Mouse (Mus musculus) limb, embryonic 15.5 days (tissue): ENCODE measurements at regions not wholly inside any gene's neighbourhood (a gene's known extent, or its start where the extent isn't known, plus 50 kb on each side); places are given as distances from the start of the nearest gene placed in this dataset.
"Not testable (repeated sequence)": the region's sequence is repeated elsewhere in the genome, so short reads cannot be mapped to it uniquely, and the experiment has no call there.

Experiments
- ATAC-seq: fragments of 200-750 bp; cut with Nextera tagmentation; 2 replicates; pipeline ENCODE4 v1.8.0; 2017; ENCODE audit warnings: low read depth, moderate TSS enrichment; ENCODE audit not compliant: insufficient number of reproducible peaks, low FRiP score, low TSS enrichment
- H3K27ac ChIP-seq: fragments of 300-500 bp; sonication (generic); 2 replicates; pipeline ENCODE4 v1.5.1; 2015; ENCODE audit warnings: moderate library complexity, mild to moderate bottlenecking, inconsistent platforms
- H3K27me3 ChIP-seq: fragments of 300-500 bp; sonication (generic); 2 replicates; pipeline ENCODE4 v1.6.1; 2015; ENCODE audit warnings: inconsistent platforms
- H3K36me3 ChIP-seq: fragments of 300-500 bp; sonication (generic); 2 replicates; pipeline ENCODE4 v1.6.1; 2015; ENCODE audit warnings: inconsistent platforms
- H3K4me1 ChIP-seq: fragments of 300-500 bp; sonication (generic); 2 replicates; pipeline ENCODE4 v1.6.1; 2015; ENCODE audit warnings: inconsistent platforms
- H3K4me2 ChIP-seq: fragments of 300-500 bp; sonication (generic); 2 replicates; pipeline ENCODE4 v1.6.1; 2015; ENCODE audit warnings: mild to moderate bottlenecking, inconsistent platforms
- H3K4me3 ChIP-seq: fragments of 300-500 bp; sonication (generic); 2 replicates; pipeline ENCODE4 v1.5.1; 2015; ENCODE audit warnings: mild to moderate bottlenecking, inconsistent platforms
- H3K9ac ChIP-seq: fragments of 300-500 bp; sonication (generic); 2 replicates; pipeline ENCODE4 v1.6.1; 2015; ENCODE audit warnings: inconsistent platforms
- H3K9me3 ChIP-seq: fragments of 300-500 bp; sonication (generic); 2 replicates; pipeline ENCODE4 v1.6.1; 2016; ENCODE audit warnings: inconsistent platforms
- whole genome bisulfite sequencing: fragments of 180-500 bp; shearing (Covaris S2); methylation state at CpG from one replicate; pipeline ENCODE4 v1.1.7; 2015; 5-methylcytosine and 5-hydroxymethylcytosine counted together

DNA sequence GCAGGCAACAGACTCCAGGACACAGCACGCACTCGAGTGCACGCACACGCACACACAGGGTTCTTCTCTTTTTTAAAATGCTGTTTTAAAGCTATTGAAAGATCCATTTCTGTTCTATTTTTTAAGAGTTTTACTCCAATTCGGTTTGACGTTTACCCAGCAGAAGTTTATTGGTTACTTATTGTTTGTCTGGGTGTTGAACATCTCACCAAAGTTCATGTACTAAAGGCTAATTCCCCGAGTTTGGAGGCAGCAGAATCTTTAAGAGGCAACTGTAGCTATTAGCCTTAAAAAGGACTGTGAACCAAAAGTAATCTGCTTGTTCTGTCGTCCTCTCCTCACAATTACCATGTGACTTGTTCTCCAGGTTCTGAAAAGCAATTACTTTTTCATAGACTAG, 263.0 kb upstream of the Nfia start:
- no peak overlapping the region for H3K9ac ChIP-seq
- no peaks in the 10 kb centered on the region for H3K36me3 ChIP-seq
- H3K4me1 ChIP-seq = no peaks in the 10 kb centered on the region
- no peak overlapping the region for H3K4me3 ChIP-seq
- 81% methylated on average over 8 of the region's 8 CpGs for WGBS
- H3K9me3 ChIP-seq = no peaks in the 10 kb centered on the region
- no peak overlapping the region for H3K4me2 ChIP-seq
- no peaks in the 10 kb centered on the region for H3K27me3 ChIP-seq
- no peak overlapping the region for H3K27ac ChIP-seq
- ATAC-seq = no peak

GRCm38 (mm10) chr4:97505734-97506133, 266.8 kb upstream of the Nfia start:
- no peak overlapping the region for H3K9ac ChIP-seq
- WGBS = 59% methylated on average over 1 of the region's 1 CpGs
- H3K4me3 ChIP-seq = no peak overlapping the region
- no peak overlapping the region for H3K27ac ChIP-seq
- no peak overlapping the region for H3K4me2 ChIP-seq
- H3K27me3 ChIP-seq = no peaks in the 10 kb centered on the region
- no peak for ATAC-seq
- H3K36me3 ChIP-seq = no peaks in the 10 kb centered on the region
- H3K4me1 ChIP-seq = no peaks in the 10 kb centered on the region
- no peaks in the 10 kb centered on the region for H3K9me3 ChIP-seq

- WGBS = 87% methylated on average over 2 of the region's 2 CpGs
- Histone ChIP-seq H3K4me1 (no peaks in the 10 kb centered on the region; the same call in 1 of the 2 replicates), H3K4me3 (no peak overlapping the region), H3K36me3 (no peaks in the 10 kb centered on the region), H3K9me3 (no peaks in the 10 kb centered on the region), H3K27ac (no peak overlapping the region), H3K4me2 (no peak overlapping the region), H3K9ac (no peak overlapping the region), H3K27me3 (no peaks in the 10 kb centered on the region)
- ATAC-seq = no peak
These were observed 281.2 kb upstream of the Nfia start for GRCm38 (mm10) chr4:97491248-97491804.

GRCm38 (mm10) chr4:97486354-97486753, 286.2 kb upstream of the Nfia start:
- H3K36me3 ChIP-seq = no peaks in the 10 kb centered on the region
- H3K4me1 ChIP-seq = peaks cover 7% of the 10 kb centered on the region; the same call in 1 of the 2 replicates
- no peaks in the 10 kb centered on the region for H3K9me3 ChIP-seq
- H3K4me3 ChIP-seq = no peak overlapping the region
- no peak overlapping the region for H3K9ac ChIP-seq
- 26% methylated on average over 10 of the region's 10 CpGs for WGBS
- no peak overlapping the region for H3K27ac ChIP-seq
- H3K27me3 ChIP-seq = no peaks in the 10 kb centered on the region
- H3K4me2 ChIP-seq = no peak overlapping the region
- no peak for ATAC-seq

DNA sequence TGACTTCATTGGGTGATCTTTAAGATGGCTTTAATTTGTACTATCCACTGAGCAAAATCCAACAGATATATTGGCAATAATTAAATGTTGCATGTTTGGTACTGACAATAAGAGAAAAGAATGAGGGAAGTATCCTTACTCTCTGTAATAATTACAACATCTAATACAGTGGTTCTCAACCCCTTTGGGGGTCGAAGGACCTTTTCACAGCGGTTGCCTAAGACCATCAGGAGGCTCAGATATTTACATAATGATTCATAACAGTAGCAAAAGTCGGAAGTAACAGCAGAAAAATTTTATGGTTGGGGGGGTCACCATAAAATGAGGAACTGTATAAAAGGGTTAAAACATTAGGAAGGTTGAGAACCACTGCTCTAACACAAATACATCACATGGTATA, 287.3 kb upstream of the Nfia start:
- H3K9me3 ChIP-seq = no peaks in the 10 kb centered on the region
- 94% methylated on average over 3 of the region's 3 CpGs for WGBS
- no peaks in the 10 kb centered on the region for H3K36me3 ChIP-seq
- peaks cover 7% of the 10 kb centered on the region; the same call in 1 of the 2 replicates for H3K4me1 ChIP-seq
- H3K27ac ChIP-seq = no peak overlapping the region
- H3K27me3 ChIP-seq = no peaks in the 10 kb centered on the region
- H3K4me3 ChIP-seq = no peak overlapping the region
- no peak overlapping the region for H3K9ac ChIP-seq
- no peak for ATAC-seq
- no peak overlapping the region for H3K4me2 ChIP-seq

- Histone ChIP-seq H3K4me1 (peaks cover 7% of the 10 kb centered on the region; the same call in 1 of the 2 replicates), H3K9ac (no peak overlapping the region), H3K27ac (no peak overlapping the region), H3K4me2 (no peak overlapping the region), H3K27me3 (no peaks in the 10 kb centered on the region), H3K9me3 (no peaks in the 10 kb centered on the region), H3K36me3 (no peaks in the 10 kb centered on the region), H3K4me3 (no peak overlapping the region)
- WGBS = 21% methylated on average over 10 of the region's 10 CpGs
- ATAC-seq = no peak
These were observed 289.8 kb upstream of the Nfia start for GRCm38 (mm10) chr4:97482701-97483246.

DNA sequence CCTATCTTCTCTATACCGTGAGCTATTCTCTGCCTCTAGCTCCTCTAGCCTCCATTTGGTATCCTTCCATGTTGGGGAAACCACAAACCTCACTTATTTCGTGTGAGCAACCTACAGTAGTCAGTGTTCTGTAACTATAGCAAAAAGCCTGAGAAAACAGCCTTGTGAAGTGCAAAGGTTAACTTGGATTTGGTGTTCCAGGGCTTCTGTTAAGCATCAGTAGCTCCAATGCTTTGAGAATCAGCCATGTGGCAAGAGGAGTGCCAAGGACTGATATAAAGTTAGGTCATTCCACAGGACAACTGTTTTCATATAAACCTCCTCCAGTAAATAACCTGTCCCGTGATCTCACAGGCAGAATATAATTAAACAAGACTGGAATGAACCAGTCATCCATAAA, 290.7 kb upstream of the Nfia start:
- no peak for ATAC-seq
- no peak overlapping the region for H3K4me2 ChIP-seq
- H3K27me3 ChIP-seq = no peaks in the 10 kb centered on the region
- no peak overlapping the region for H3K4me3 ChIP-seq
- H3K9me3 ChIP-seq = no peaks in the 10 kb centered on the region
- no peaks in the 10 kb centered on the region for H3K36me3 ChIP-seq
- H3K27ac ChIP-seq = no peak overlapping the region
- WGBS = 69% methylated on average over 3 of the region's 3 CpGs
- H3K4me1 ChIP-seq = peaks cover 15% of the 10 kb centered on the region; the same call in 1 of the 2 replicates
- no peak overlapping the region for H3K9ac ChIP-seq

GRCm38 (mm10) chr4:97476571-97477190, 293.7 kb upstream of the Gm10192 start:
- H3K9ac ChIP-seq = no peak overlapping the region
- ATAC-seq = peak; percentile 85
- H3K36me3 ChIP-seq = no peaks in the 10 kb centered on the region
- no peaks in the 10 kb centered on the region for H3K9me3 ChIP-seq
- H3K4me2 ChIP-seq = no peak overlapping the region
- WGBS = 17% methylated on average over 3 of the region's 3 CpGs
- no peaks in the 10 kb centered on the region for H3K27me3 ChIP-seq
- peak overlapping the region; percentile 28 for H3K27ac ChIP-seq
- H3K4me1 ChIP-seq = peaks cover 12% of the 10 kb centered on the region; the same call in 1 of the 2 replicates
- H3K4me3 ChIP-seq = no peak overlapping the region

DNA sequence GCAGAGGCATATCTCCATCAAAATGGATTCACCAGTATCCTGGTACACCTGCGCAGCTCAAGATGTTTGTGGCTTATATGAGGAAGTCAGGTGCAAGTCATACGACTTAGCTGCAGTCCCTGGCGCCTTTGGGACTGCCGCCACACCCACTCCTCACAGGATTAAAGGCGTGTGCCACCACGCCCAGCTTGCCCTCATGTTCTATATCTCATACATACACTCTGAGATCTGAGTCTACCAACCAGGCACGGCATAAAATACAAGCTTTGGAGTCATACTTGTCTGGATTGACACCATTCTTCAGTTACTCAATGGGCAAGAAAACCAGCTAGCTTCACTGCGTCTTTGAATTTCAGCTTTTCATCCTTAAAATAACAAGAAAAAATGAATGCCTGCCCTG, 290.5 kb upstream of the Gm10192 start:
- peaks cover 12% of the 10 kb centered on the region; the same call in 1 of the 2 replicates for H3K4me1 ChIP-seq
- not testable (repeated sequence) for H3K9me3 ChIP-seq, H3K4me3 ChIP-seq, H3K9ac ChIP-seq, H3K36me3 ChIP-seq, H3K27ac ChIP-seq, H3K27me3 ChIP-seq, ATAC-seq, H3K4me2 ChIP-seq
- WGBS = 90% methylated on average over 8 of the region's 8 CpGs

GRCm38 (mm10) chr4:97465932-97466666, 283.1 kb upstream of the Gm10192 start:
- H3K36me3 ChIP-seq = no peaks in the 10 kb centered on the region
- 38% methylated on average over 6 of the region's 6 CpGs for WGBS
- H3K9ac ChIP-seq = no peak overlapping the region
- H3K4me1 ChIP-seq = peaks cover 5% of the 10 kb centered on the region; the same call in 1 of the 2 replicates
- H3K4me3 ChIP-seq = no peak overlapping the region
- ATAC-seq = no peak
- no peak overlapping the region for H3K27ac ChIP-seq
- no peak overlapping the region for H3K4me2 ChIP-seq
- H3K27me3 ChIP-seq = no peaks in the 10 kb centered on the region
- no peaks in the 10 kb centered on the region for H3K9me3 ChIP-seq

GRCm38 (mm10) chr4:97465517-97465916, 282.6 kb upstream of the Gm10192 start:
- Histone ChIP-seq H3K4me2 (no peak overlapping the region), H3K27ac (no peak overlapping the region), H3K9ac (no peak overlapping the region), H3K27me3 (no peaks in the 10 kb centered on the region), H3K36me3 (no peaks in the 10 kb centered on the region), H3K9me3 (no peaks in the 10 kb centered on the region), H3K4me3 (no peak overlapping the region), H3K4me1 (peaks cover 5% of the 10 kb centered on the region; the same call in 1 of the 2 replicates)
- ATAC-seq = no peak

DNA sequence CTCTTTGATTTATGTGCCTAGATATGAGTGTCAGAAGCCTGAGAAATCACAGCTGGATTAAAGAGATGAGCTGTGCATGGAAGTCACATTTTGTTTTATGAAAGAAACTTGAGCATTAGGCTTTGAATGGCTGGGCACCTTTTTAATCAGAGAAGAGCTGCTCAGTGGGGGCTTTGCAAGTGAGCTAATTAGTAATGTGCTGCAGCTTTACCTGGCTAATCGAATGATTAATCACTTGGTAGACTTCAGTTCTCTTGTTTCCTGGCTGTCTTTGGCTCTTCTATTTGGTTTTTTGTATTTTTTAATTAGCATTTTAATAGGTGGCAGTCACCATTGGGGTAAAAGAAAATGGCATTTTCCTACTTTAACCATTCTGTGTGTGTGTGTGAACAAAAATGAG, 278.2 kb upstream of the Gm10192 start:
- H3K4me3 ChIP-seq = no peak overlapping the region
- no peaks in the 10 kb centered on the region for H3K36me3 ChIP-seq
- no peak for ATAC-seq
- no peak overlapping the region for H3K9ac ChIP-seq
- H3K27ac ChIP-seq = no peak overlapping the region
- H3K4me1 ChIP-seq = peaks cover 5% of the 10 kb centered on the region; the same call in 1 of the 2 replicates
- no peaks in the 10 kb centered on the region for H3K9me3 ChIP-seq
- H3K27me3 ChIP-seq = no peaks in the 10 kb centered on the region
- no peak overlapping the region for H3K4me2 ChIP-seq
- WGBS = 56% methylated on average over 1 of the region's 1 CpGs
